Mouse (Mus musculus) lung, adult 2 months (tissue): ENCODE measurements around the gene Nrcam. TPM values are rescaled to one million over a fixed set of nuclear protein-coding genes. Genes with fewer than 3 reads are reported as not detected.

Experiments
- DNase-seq: peaks from one replicate; pipeline ENCODE4 v3.0.0; 2022
- H3K4me1 ChIP-seq: fragments of 200-500 bp; 2 replicates; pipeline ENCODE4 v1.6.1; 2011; ENCODE audit warnings: low read length; ENCODE audit not compliant: control insufficient read depth, insufficient read depth
- H3K4me3 ChIP-seq: fragments of 200-500 bp; replicated peaks from 2 replicates; pipeline ENCODE3; 2011; ENCODE audit warnings: low read depth, mild to moderate bottlenecking, control low read depth, low read length; ENCODE audit errors: extremely low read depth
- CTCF ChIP-seq: fragments of 200-500 bp; IDR thresholded peaks from 2 replicates; pipeline ENCODE4 v1.5.1; 2011; ENCODE audit warnings: mild to moderate bottlenecking, low read length, control low read depth; ENCODE audit not compliant: insufficient read depth
- POLR2A ChIP-seq: fragments of 200-500 bp; IDR thresholded peaks from 2 replicates; pipeline ENCODE4 v1.6.1; 2011; ENCODE audit warnings: low read depth, mild to moderate bottlenecking, control low read depth, low read length, borderline replicate concordance; ENCODE audit errors: extremely low read depth
- WGBS: fragments of 180-500 bp; shearing (Covaris S2); methylation state at CpG from one replicate; pipeline ENCODE4 v1.1.7; 2018; 5-methylcytosine and 5-hydroxymethylcytosine counted together
- polyA plus RNA-seq: library from polyadenylated mRNA; depleted of rRNA; stranded (reverse); fragments of >200 nt; gene quantifications from 2 replicates; pipeline ENCODE4 v1.2.3, GENCODE M21; 2012

Gene Nrcam
- polyA plus RNA-seq, 1 experiment: 4.4 TPM

- Histone ChIP-seq H3K4me3 (no peak overlapping the region), H3K4me1 (no peaks in the 10 kb centered on the region)
- DNase-seq: no peak
- 84% methylated on average over 7 of the region's 7 CpGs for WGBS
- no peak for TF ChIP-seq POLR2A
- TF ChIP-seq CTCF: peak; percentile 15; the same call in 1 of the 2 replicates
Observed at GRCm38 (mm10) chr12:44570070-44570469, 241.4 kb downstream of the Nrcam start.

- no peak overlapping the region for H3K4me3 ChIP-seq
- TF ChIP-seq POLR2A (no peak), CTCF (peak; percentile 10; the same call in 1 of the 2 replicates)
- 5% methylated on average over 3 of the region's 3 CpGs for WGBS
- no peaks in the 10 kb centered on the region for H3K4me1 ChIP-seq
- DNase-seq: no peak
Observed at GRCm38 (mm10) chr12:44572664-44573063, 244.0 kb downstream of the Nrcam start.

GRCm38 (mm10) chr12:44574167-44574566 is 245.5 kb downstream of the Nrcam start:
- no peaks in the 10 kb centered on the region for H3K4me1 ChIP-seq
- 91% methylated on average over 3 of the region's 3 CpGs for WGBS
- no peak for DNase-seq
- TF ChIP-seq POLR2A (no peak), CTCF (no peak)
- no peak overlapping the region for H3K4me3 ChIP-seq

- WGBS: 36% methylated on average over 16 of the region's 16 CpGs
- peak; percentile 55 for DNase-seq
- TF ChIP-seq POLR2A: no peak
- TF ChIP-seq CTCF: peak; percentile 88
- H3K4me3 ChIP-seq: no peak overlapping the region
- no peaks in the 10 kb centered on the region for H3K4me1 ChIP-seq
Observed at GRCm38 (mm10) chr12:44601410-44602149, 272.9 kb downstream of the Nrcam start.

- H3K4me1 ChIP-seq: no peaks in the 10 kb centered on the region
- no peak for TF ChIP-seq POLR2A
- no peak for DNase-seq
- WGBS: 35% methylated on average over 11 of the region's 11 CpGs
- no peak overlapping the region for H3K4me3 ChIP-seq
Observed at GRCm38 (mm10) chr12:44602269-44602957, 273.7 kb downstream of the Nrcam start.

- Histone ChIP-seq H3K4me3 (no peak overlapping the region), H3K4me1 (no peaks in the 10 kb centered on the region)
- 61% methylated on average over 5 of the region's 5 CpGs for WGBS
- TF ChIP-seq CTCF (no peak), POLR2A (no peak)
- no peak for DNase-seq
Observed at GRCm38 (mm10) chr12:44602958-44603331, 274.3 kb downstream of the Nrcam start.

GRCm38 (mm10) chr12:44617001-44617421 is 288.3 kb downstream of the Nrcam start:
- no peak overlapping the region for H3K4me3 ChIP-seq
- H3K4me1 ChIP-seq: no peaks in the 10 kb centered on the region
- 69% methylated on average over 2 of the region's 2 CpGs for WGBS
- TF ChIP-seq CTCF (no peak), POLR2A (no peak)
- DNase-seq: no peak

- no peak for TF ChIP-seq CTCF
- no peak for TF ChIP-seq POLR2A
- DNase-seq: no peak
- no peaks in the 10 kb centered on the region for H3K4me1 ChIP-seq
- WGBS: 73% methylated on average over 1 of the region's 1 CpGs
- H3K4me3 ChIP-seq: no peak overlapping the region
Observed at GRCm38 (mm10) chr12:44617488-44617887, 288.8 kb downstream of the Nrcam start.

GRCm38 (mm10) chr12:44639341-44639921 is 310.7 kb downstream of the Nrcam start:
- DNase-seq: no peak
- TF ChIP-seq POLR2A (no peak), CTCF (no peak)
- no peaks in the 10 kb centered on the region for H3K4me1 ChIP-seq
- no peak overlapping the region for H3K4me3 ChIP-seq
